Mouse (Mus musculus) spleen, adult 2 months (tissue): Measurements from ENCODE around the gene Fzd9. TPM values are rescaled to one million over a fixed set of nuclear protein-coding genes. Genes with fewer than 3 reads are reported as not detected.

Experiments
- DNase-seq, 2 experiments: peaks; one replicate each; pipeline versions ENCODE4 v3.0.0 to v3.0.0-alpha.2; 2012 to 2021; ENCODE audit warnings: low spot score in 2 of 2, low read depth in 1 of 2
- H3K27ac ChIP-seq: fragments of 200-500 bp; 2 replicates; pipeline ENCODE4 v1.5.1; 2012; ENCODE audit warnings: low read length, inconsistent platforms; ENCODE audit not compliant: insufficient read depth
- H3K27me3 ChIP-seq: fragments of 200-500 bp; 2 replicates; pipeline ENCODE4 v1.6.1; 2012; ENCODE audit warnings: mild to moderate bottlenecking, moderate library complexity, low read length, inconsistent platforms; ENCODE audit not compliant: control insufficient read depth, insufficient read depth
- H3K36me3 ChIP-seq: fragments of 200-500 bp; 2 replicates; pipeline ENCODE4 v1.6.1; 2012; ENCODE audit warnings: mild to moderate bottlenecking, low read length, inconsistent platforms; ENCODE audit not compliant: control insufficient read depth, insufficient read depth
- H3K4me1 ChIP-seq: fragments of 200-500 bp; 2 replicates; pipeline ENCODE4 v1.6.1; 2011; ENCODE audit warnings: inconsistent platforms; ENCODE audit not compliant: control insufficient read depth, insufficient read depth, insufficient read length
- H3K4me3 ChIP-seq: fragments of 200-500 bp; 2 replicates; pipeline ENCODE4 v1.5.1; 2011; ENCODE audit warnings: mild to moderate bottlenecking, inconsistent platforms; ENCODE audit not compliant: insufficient read depth, insufficient read length; ENCODE audit errors: extremely low read depth
- CTCF ChIP-seq: fragments of 200-500 bp; IDR thresholded peaks from 2 replicates; pipeline ENCODE4 v1.5.1; 2011; ENCODE audit warnings: mild to moderate bottlenecking, inconsistent platforms; ENCODE audit not compliant: insufficient read depth, insufficient read length, insufficient replicate concordance; ENCODE audit errors: extremely low read depth
- POLR2A ChIP-seq: fragments of 200-500 bp; IDR thresholded peaks from 2 replicates; pipeline ENCODE4 v1.6.1; 2011; ENCODE audit warnings: low read depth, low read length, inconsistent platforms
- WGBS: fragments of 180-500 bp; shearing (Covaris S2); methylation state at CpG from one replicate; pipeline ENCODE4 v1.1.7; 2018; 5-methylcytosine and 5-hydroxymethylcytosine counted together
- polyA plus RNA-seq: library from polyadenylated mRNA; depleted of rRNA; stranded (reverse); fragments of >200 nt; gene quantifications from 2 replicates; pipeline ENCODE4 v1.2.3, GENCODE M21; 2012

Fzd9 gene
- polyA plus RNA-seq, 1 experiment = 0.55 TPM

- no peak overlapping the region for H3K4me3 ChIP-seq
- no peaks in the 10 kb centered on the region for H3K27me3 ChIP-seq
- H3K36me3 ChIP-seq = no peaks in the 10 kb centered on the region
- no peak for DNase-seq
- WGBS = 68% methylated on average over 36 of the region's 36 CpGs
- no peaks in the 10 kb centered on the region for H3K4me1 ChIP-seq
- TF ChIP-seq CTCF = no peak
- TF ChIP-seq POLR2A = no peak
- H3K27ac ChIP-seq = no peak overlapping the region
Observed at GRCm38 (mm10) chr5:135276597-135276996, 25.6 kb upstream of the Fzd9 start.

GRCm38 (mm10) chr5:135274663-135275396 is 23.8 kb upstream of the Fzd9 start:
- no peak for DNase-seq
- no peak overlapping the region for H3K27ac ChIP-seq
- no peaks in the 10 kb centered on the region for H3K4me1 ChIP-seq
- no peaks in the 10 kb centered on the region for H3K36me3 ChIP-seq
- no peak overlapping the region for H3K4me3 ChIP-seq
- H3K27me3 ChIP-seq = no peaks in the 10 kb centered on the region
- TF ChIP-seq CTCF = no peak
- TF ChIP-seq POLR2A = no peak
- WGBS = 74% methylated on average over 15 of the region's 15 CpGs

GRCm38 (mm10) chr5:135271563-135272165 is 20.6 kb upstream of the Fzd9 start:
- WGBS = 88% methylated on average over 12 of the region's 12 CpGs
- Histone ChIP-seq H3K4me3 (no peak overlapping the region), H3K4me1 (no peaks in the 10 kb centered on the region), H3K27me3 (no peaks in the 10 kb centered on the region), H3K36me3 (no peaks in the 10 kb centered on the region), H3K27ac (no peak overlapping the region)
- DNase-seq = no peak
- TF ChIP-seq CTCF (no peak), POLR2A (no peak)

GRCm38 (mm10) chr5:135270361-135270760 is 19.3 kb upstream of the Fzd9 start:
- Histone ChIP-seq H3K4me3 (no peak overlapping the region), H3K27me3 (no peaks in the 10 kb centered on the region), H3K27ac (no peak overlapping the region), H3K4me1 (no peaks in the 10 kb centered on the region), H3K36me3 (no peaks in the 10 kb centered on the region)
- 81% methylated on average over 4 of the region's 4 CpGs for WGBS
- no peak for TF ChIP-seq POLR2A
- TF ChIP-seq CTCF = no peak
- no peak for DNase-seq

- WGBS = 60% methylated on average over 8 of the region's 8 CpGs
- Histone ChIP-seq H3K27me3 (no peaks in the 10 kb centered on the region), H3K4me1 (no peaks in the 10 kb centered on the region), H3K36me3 (no peaks in the 10 kb centered on the region), H3K27ac (no peak overlapping the region), H3K4me3 (no peak overlapping the region)
- no peak for DNase-seq
- no peak for TF ChIP-seq POLR2A
- no peak for TF ChIP-seq CTCF
Observed at GRCm38 (mm10) chr5:135269451-135269850, 18.4 kb upstream of the Fzd9 start.

GRCm38 (mm10) chr5:135264548-135264947 is 13.5 kb upstream of the Fzd9 start:
- 6% methylated on average over 9 of the region's 9 CpGs for WGBS
- no peaks in the 10 kb centered on the region for H3K27me3 ChIP-seq
- no peak overlapping the region for H3K4me3 ChIP-seq
- no peak overlapping the region for H3K27ac ChIP-seq
- TF ChIP-seq POLR2A (no peak), CTCF (no peak)
- H3K4me1 ChIP-seq = peaks cover 3% of the 10 kb centered on the region; the same call in 1 of the 2 replicates
- DNase-seq = no peak
- no peaks in the 10 kb centered on the region for H3K36me3 ChIP-seq

GRCm38 (mm10) chr5:135263866-135264503 is 13.0 kb upstream of the Fzd9 start:
- H3K27me3 ChIP-seq = no peaks in the 10 kb centered on the region
- no peak for DNase-seq
- no peak for TF ChIP-seq POLR2A
- TF ChIP-seq CTCF = no peak
- WGBS = 8% methylated on average over 17 of the region's 17 CpGs
- no peaks in the 10 kb centered on the region for H3K36me3 ChIP-seq
- no peak overlapping the region for H3K4me3 ChIP-seq
- peaks cover 3% of the 10 kb centered on the region; the same call in 1 of the 2 replicates for H3K4me1 ChIP-seq
- no peak overlapping the region for H3K27ac ChIP-seq
